Mouse (Mus musculus): ENCODE measurements around the gene Atp2a3. TPM values are rescaled to one million over a fixed set of nuclear protein-coding genes. Genes with fewer than 3 reads are reported as not detected.

Gene Atp2a3
- polyA plus RNA-seq, 1 experiment from 2014 or later = 4.0 TPM

GRCm38 (mm10) chr11:72987234-72987633 lies 26.3 kb downstream of the Atp2a3 start:
- WGBS = 66% methylated on average over 5 of the region's 5 CpGs
- H3K27ac ChIP-seq (replicated peaks) = no peak overlapping the region
- ATAC-seq (ENCODE audit: insufficient number of reproducible peaks, low FRiP score, low TSS enrichment, low read depth) = no peak
- no peaks in the 10 kb centered on the region for H3K9me3 ChIP-seq (replicated peaks)
- no peaks in the 10 kb centered on the region for H3K4me1 ChIP-seq
- no peak overlapping the region for H3K9ac ChIP-seq
- H3K4me3 ChIP-seq (replicated peaks) = no peak overlapping the region
- H3K36me3 ChIP-seq = no peaks in the 10 kb centered on the region
- H3K4me2 ChIP-seq (replicated peaks) = no peak overlapping the region
- H3K27me3 ChIP-seq = no peaks in the 10 kb centered on the region

GRCm38 (mm10) chr11:72987807-72988206 lies 26.8 kb downstream of the Atp2a3 start:
- no peaks in the 10 kb centered on the region for H3K9me3 ChIP-seq (replicated peaks)
- ATAC-seq (ENCODE audit: insufficient number of reproducible peaks, low FRiP score, low TSS enrichment, low read depth) = no peak
- no peaks in the 10 kb centered on the region for H3K27me3 ChIP-seq
- 75% methylated on average over 5 of the region's 5 CpGs for WGBS
- H3K9ac ChIP-seq = no peak overlapping the region
- H3K4me1 ChIP-seq = no peaks in the 10 kb centered on the region
- no peak overlapping the region for H3K4me3 ChIP-seq (replicated peaks)
- no peaks in the 10 kb centered on the region for H3K36me3 ChIP-seq
- H3K4me2 ChIP-seq (replicated peaks) = no peak overlapping the region
- H3K27ac ChIP-seq (replicated peaks) = no peak overlapping the region

GRCm38 (mm10) chr11:72989044-72989443 lies 28.1 kb downstream of the Atp2a3 start:
- H3K4me3 ChIP-seq (replicated peaks) = no peak overlapping the region
- H3K9me3 ChIP-seq (replicated peaks) = no peaks in the 10 kb centered on the region
- no peaks in the 10 kb centered on the region for H3K4me1 ChIP-seq
- no peaks in the 10 kb centered on the region for H3K36me3 ChIP-seq
- no peak overlapping the region for H3K4me2 ChIP-seq (replicated peaks)
- no peak overlapping the region for H3K27ac ChIP-seq (replicated peaks)
- no peak for ATAC-seq (ENCODE audit: insufficient number of reproducible peaks, low FRiP score, low TSS enrichment, low read depth)
- no peak overlapping the region for H3K9ac ChIP-seq
- no peaks in the 10 kb centered on the region for H3K27me3 ChIP-seq
- 72% methylated on average over 6 of the region's 6 CpGs for WGBS

- no peaks in the 10 kb centered on the region for H3K27me3 ChIP-seq
- no peak for ATAC-seq (ENCODE audit: insufficient number of reproducible peaks, low FRiP score, low TSS enrichment, low read depth)
- H3K9ac ChIP-seq = no peak overlapping the region
- H3K4me3 ChIP-seq (replicated peaks) = no peak overlapping the region
- H3K4me2 ChIP-seq (replicated peaks) = no peak overlapping the region
- no peak overlapping the region for H3K27ac ChIP-seq (replicated peaks)
- no peaks in the 10 kb centered on the region for H3K36me3 ChIP-seq
- 72% methylated on average over 9 of the region's 9 CpGs for WGBS
- H3K9me3 ChIP-seq (replicated peaks) = no peaks in the 10 kb centered on the region
- H3K4me1 ChIP-seq = no peaks in the 10 kb centered on the region
Observed at GRCm38 (mm10) chr11:72990688-72991087, 29.7 kb downstream of the Atp2a3 start.

GRCm38 (mm10) chr11:72991961-72992360 lies 31.0 kb downstream of the Atp2a3 start:
- Histone ChIP-seq H3K27me3 (no peaks in the 10 kb centered on the region), H3K4me3 (replicated peaks) (no peak overlapping the region)
- no peak for ATAC-seq (ENCODE audit: insufficient number of reproducible peaks, low FRiP score, low TSS enrichment, low read depth)

GRCm38 (mm10) chr11:72996346-72996745 lies 35.4 kb downstream of the Atp2a3 start:
- H3K9me3 ChIP-seq (replicated peaks) = no peaks in the 10 kb centered on the region
- no peak overlapping the region for H3K27ac ChIP-seq (replicated peaks)
- no peak overlapping the region for H3K4me3 ChIP-seq (replicated peaks)
- H3K4me2 ChIP-seq (replicated peaks) = no peak overlapping the region
- 0 out of 2 replicates have a peak, but pooled peaks cover 1% of the 10 kb centered on the region for H3K27me3 ChIP-seq
- H3K36me3 ChIP-seq = no peaks in the 10 kb centered on the region
- 0 out of 2 replicates have a peak, but pooled peaks cover 4% of the 10 kb centered on the region for H3K4me1 ChIP-seq
- WGBS = 86% methylated on average over 6 of the region's 6 CpGs
- no peak overlapping the region for H3K9ac ChIP-seq
- no peak for ATAC-seq (ENCODE audit: insufficient number of reproducible peaks, low FRiP score, low TSS enrichment, low read depth)

More at GRCm38 (mm10) chr11:72991961-72992360, 31.0 kb downstream of the Atp2a3 start:
- Histone ChIP-seq H3K4me1 (no peaks in the 10 kb centered on the region), H3K9ac (no peak overlapping the region), H3K9me3 (replicated peaks) (no peaks in the 10 kb centered on the region), H3K4me2 (replicated peaks) (no peak overlapping the region), H3K27ac (replicated peaks) (no peak overlapping the region), H3K36me3 (no peaks in the 10 kb centered on the region)
- 50% methylated on average over 9 of the region's 9 CpGs for WGBS

GRCm38 (mm10) chr11:72996781-72997180 lies 35.8 kb downstream of the Atp2a3 start:
- no peak overlapping the region for H3K27ac ChIP-seq (replicated peaks)
- H3K9ac ChIP-seq = no peak overlapping the region
- H3K36me3 ChIP-seq = no peaks in the 10 kb centered on the region
- 0 out of 2 replicates have a peak, but pooled peaks cover 4% of the 10 kb centered on the region for H3K4me1 ChIP-seq
- no peak overlapping the region for H3K4me3 ChIP-seq (replicated peaks)
- no peaks in the 10 kb centered on the region for H3K9me3 ChIP-seq (replicated peaks)
- no peak for ATAC-seq (ENCODE audit: insufficient number of reproducible peaks, low FRiP score, low TSS enrichment, low read depth)
- WGBS = 81% methylated on average over 2 of the region's 2 CpGs
- no peak overlapping the region for H3K4me2 ChIP-seq (replicated peaks)
- 0 out of 2 replicates have a peak, but pooled peaks cover 5% of the 10 kb centered on the region for H3K27me3 ChIP-seq

- no peak overlapping the region for H3K4me2 ChIP-seq (replicated peaks)
- H3K27me3 ChIP-seq = 0 out of 2 replicates have a peak, but pooled peaks cover 5% of the 10 kb centered on the region
- H3K9ac ChIP-seq = no peak overlapping the region
- no peak overlapping the region for H3K4me3 ChIP-seq (replicated peaks)
- WGBS = 74% methylated on average over 13 of the region's 13 CpGs
- ATAC-seq (ENCODE audit: insufficient number of reproducible peaks, low FRiP score, low TSS enrichment, low read depth) = no peak
- H3K4me1 ChIP-seq = 0 out of 2 replicates have a peak, but pooled peaks cover 4% of the 10 kb centered on the region
- no peaks in the 10 kb centered on the region for H3K9me3 ChIP-seq (replicated peaks)
- H3K27ac ChIP-seq (replicated peaks) = no peak overlapping the region
- H3K36me3 ChIP-seq = no peaks in the 10 kb centered on the region
Observed at GRCm38 (mm10) chr11:72997529-72998326, 36.8 kb downstream of the Atp2a3 start.

- whole genome bisulfite sequencing = 43% methylated on average over 8 of the region's 8 CpGs
- 0 out of 2 replicates have a peak, but pooled peaks cover 5% of the 10 kb centered on the region for H3K27me3 ChIP-seq
- H3K4me1 ChIP-seq = 0 out of 2 replicates have a peak, but pooled peaks cover 4% of the 10 kb centered on the region
- H3K27ac ChIP-seq (replicated peaks) = no peak within 1 kb of the TSS
- no peaks in the 10 kb centered on the region for H3K9me3 ChIP-seq (replicated peaks)
- ATAC-seq (ENCODE audit: insufficient number of reproducible peaks, low FRiP score, low TSS enrichment, low read depth) = no peak
- H3K4me2 ChIP-seq (replicated peaks) = no peak within 1 kb of the TSS
- H3K36me3 ChIP-seq = no peaks in the 10 kb centered on the region
- H3K4me3 ChIP-seq (replicated peaks) = no peak within 1 kb of the TSS
- no peak within 1 kb of the TSS for H3K9ac ChIP-seq
Observed at GRCm38 (mm10) chr11:72998771-72999170, 37.8 kb downstream of the Atp2a3 start, which contains the start of gene P2rx1. P2rx1 (plus strand) TSS chr11:72999103.

GRCm38 (mm10) chr11:73001029-73001428 lies 40.1 kb downstream of the Atp2a3 start:
- no peak overlapping the region for H3K27ac ChIP-seq (replicated peaks)
- 0 out of 2 replicates have a peak, but pooled peaks cover 5% of the 10 kb centered on the region for H3K27me3 ChIP-seq
- H3K36me3 ChIP-seq = no peaks in the 10 kb centered on the region
- H3K4me2 ChIP-seq (replicated peaks) = no peak overlapping the region
- H3K9ac ChIP-seq = no peak overlapping the region
- H3K4me1 ChIP-seq = 0 out of 2 replicates have a peak, but pooled peaks cover 4% of the 10 kb centered on the region
- H3K4me3 ChIP-seq (replicated peaks) = no peak overlapping the region
- no peak for ATAC-seq (ENCODE audit: insufficient number of reproducible peaks, low FRiP score, low TSS enrichment, low read depth)
- 7% methylated on average over 6 of the region's 6 CpGs for WGBS
- no peaks in the 10 kb centered on the region for H3K9me3 ChIP-seq (replicated peaks)

GRCm38 (mm10) chr11:73006377-73006776 lies 45.4 kb downstream of the Atp2a3 start:
- 0 out of 2 replicates have a peak, but pooled peaks have one; percentile 21 for ATAC-seq (ENCODE audit: insufficient number of reproducible peaks, low FRiP score, low TSS enrichment, low read depth)
- 0 out of 2 replicates have a peak, but pooled peaks cover 4% of the 10 kb centered on the region for H3K4me1 ChIP-seq
- H3K4me2 ChIP-seq (replicated peaks) = no peak overlapping the region
- H3K36me3 ChIP-seq = no peaks in the 10 kb centered on the region
- 0 out of 2 replicates have a peak, but pooled peaks cover 4% of the 10 kb centered on the region for H3K27me3 ChIP-seq
- H3K4me3 ChIP-seq (replicated peaks) = no peak overlapping the region
- H3K9ac ChIP-seq = no peak overlapping the region
- 5% methylated on average over 2 of the region's 2 CpGs for WGBS
- H3K9me3 ChIP-seq (replicated peaks) = no peaks in the 10 kb centered on the region
- H3K27ac ChIP-seq (replicated peaks) = no peak overlapping the region

Measured in embryonic facial prominence, embryonic 15.5 days (tissue).